Mouse (Mus musculus) megakaryocyte, embryonic 14.5 days (primary cell): ENCODE measurements around the gene Six3. TPM values are rescaled to one million over a fixed set of nuclear protein-coding genes. Genes with fewer than 3 reads are reported as not detected.

Experiments used
- H3K27me3 ChIP-seq: replicated peaks from 2 replicates; pipeline ENCODE3; 2012; ENCODE audit warnings: inconsistent platforms
- H3K36me3 ChIP-seq: replicated peaks from 2 replicates; pipeline ENCODE3; 2012; ENCODE audit warnings: low read length, inconsistent platforms, mixed read lengths
- H3K4me1 ChIP-seq: 2 replicates; pipeline ENCODE4 v1.6.1; 2012; ENCODE audit warnings: inconsistent platforms
- H3K4me3 ChIP-seq: replicated peaks from 2 replicates; pipeline ENCODE3; 2012; ENCODE audit warnings: moderate library complexity, mild to moderate bottlenecking, inconsistent platforms
- H3K9me3 ChIP-seq: 2 replicates; pipeline ENCODE4 v1.6.1; 2012; ENCODE audit warnings: inconsistent platforms
- FLI1 ChIP-seq: IDR thresholded peaks from 2 replicates; pipeline ENCODE4 v1.6.1; 2012; ENCODE audit warnings: low read length, inconsistent platforms, mixed read lengths
- GATA1 ChIP-seq: IDR thresholded peaks from 3 replicates; pipeline ENCODE4 v1.6.1; 2012; ENCODE audit warnings: mixed read lengths, low read length, inconsistent platforms, borderline replicate concordance
- polyA plus RNA-seq: library from polyadenylated mRNA; stranded (reverse); fragments of >175 nt; gene quantifications from 2 replicates; pipeline ENCODE4 v1.2.3, GENCODE M21; 2012; ENCODE audit warnings: low replicate concordance; ENCODE audit not compliant: insufficient read depth

Gene Six3
- polyA plus RNA-seq, 1 experiment: not detected

- Histone ChIP-seq H3K36me3 (no peaks in the 10 kb centered on the region), H3K27me3 (peaks cover 100% of the 10 kb centered on the region), H3K9me3 (no peaks in the 10 kb centered on the region; the same call in 1 of the 2 replicates), H3K4me1 (peaks cover 24% of the 10 kb centered on the region), H3K4me3 (no peak overlapping the region)
- TF ChIP-seq FLI1: no peak
- no peak for TF ChIP-seq GATA1
Observed at GRCm38 (mm10) chr17:85618359-85619112, 5.1 kb downstream of the Six3 start.

GRCm38 (mm10) chr17:85619113-85620085 is 6.0 kb downstream of the Six3 start:
- H3K9me3 ChIP-seq: no peaks in the 10 kb centered on the region; the same call in 1 of the 2 replicates
- no peaks in the 10 kb centered on the region for H3K36me3 ChIP-seq
- TF ChIP-seq FLI1 (no peak), GATA1 (no peak)
- peaks cover 29% of the 10 kb centered on the region for H3K4me1 ChIP-seq
- H3K27me3 ChIP-seq: peaks cover 97% of the 10 kb centered on the region
- no peak overlapping the region for H3K4me3 ChIP-seq

- no peak for TF ChIP-seq GATA1
- TF ChIP-seq FLI1: no peak
- H3K9me3 ChIP-seq: no peaks in the 10 kb centered on the region; the same call in 1 of the 2 replicates
- peaks cover 97% of the 10 kb centered on the region for H3K27me3 ChIP-seq
- H3K4me1 ChIP-seq: peaks cover 29% of the 10 kb centered on the region
- no peak overlapping the region for H3K4me3 ChIP-seq
- H3K36me3 ChIP-seq: no peaks in the 10 kb centered on the region
Observed at GRCm38 (mm10) chr17:85620086-85620481, 6.7 kb downstream of the Six3 start.

- peaks cover 97% of the 10 kb centered on the region for H3K27me3 ChIP-seq
- peak overlapping the region; percentile 65 for H3K4me3 ChIP-seq
- no peaks in the 10 kb centered on the region; the same call in 1 of the 2 replicates for H3K9me3 ChIP-seq
- H3K4me1 ChIP-seq: peaks cover 33% of the 10 kb centered on the region
- no peak for TF ChIP-seq FLI1
- no peak for TF ChIP-seq GATA1
- no peaks in the 10 kb centered on the region for H3K36me3 ChIP-seq
Observed at GRCm38 (mm10) chr17:85620680-85621504, 7.5 kb downstream of the Six3 start.

GRCm38 (mm10) chr17:85621505-85622310 is 8.3 kb downstream of the Six3 start:
- H3K9me3 ChIP-seq: no peaks in the 10 kb centered on the region; the same call in 1 of the 2 replicates
- peaks cover 97% of the 10 kb centered on the region for H3K27me3 ChIP-seq
- peak overlapping the region; percentile 65 for H3K4me3 ChIP-seq
- TF ChIP-seq FLI1 (no peak), GATA1 (no peak)
- no peaks in the 10 kb centered on the region for H3K36me3 ChIP-seq
- peaks cover 33% of the 10 kb centered on the region for H3K4me1 ChIP-seq

GRCm38 (mm10) chr17:85622493-85623157 is 9.2 kb downstream of the Six3 start:
- Histone ChIP-seq H3K9me3 (no peaks in the 10 kb centered on the region; the same call in 1 of the 2 replicates), H3K4me3 (no peak overlapping the region), H3K27me3 (peaks cover 97% of the 10 kb centered on the region), H3K4me1 (peaks cover 33% of the 10 kb centered on the region), H3K36me3 (no peaks in the 10 kb centered on the region)
- TF ChIP-seq FLI1: no peak
- no peak for TF ChIP-seq GATA1

- Histone ChIP-seq H3K4me3 (peak overlapping the region; percentile 73), H3K27me3 (peaks cover 97% of the 10 kb centered on the region), H3K9me3 (no peaks in the 10 kb centered on the region; the same call in 1 of the 2 replicates), H3K36me3 (no peaks in the 10 kb centered on the region), H3K4me1 (peaks cover 28% of the 10 kb centered on the region)
- TF ChIP-seq FLI1 (no peak), GATA1 (no peak)
Observed at GRCm38 (mm10) chr17:85623161-85624050, 10.0 kb downstream of the Six3 start.
